Mouse (Mus musculus) gastrocnemius, postnatal 36 days (tissue): ENCODE measurements around the gene Klk1. TPM values are rescaled to one million over a fixed set of nuclear protein-coding genes. Genes with fewer than 3 reads are reported as not detected.
A peak's percentile ranks its signal among the peaks of the same experiment; 100 is the strongest.
"Not testable (repeated sequence)": the region's sequence is repeated elsewhere in the genome, so short reads cannot be mapped to it uniquely, and the experiment has no call there.

ENCODE experiments used
- DNase-seq, 2 experiments: peaks; one replicate each; pipeline ENCODE4 v3.0.0; 2022
- intact Hi-C: fragments of 180-260 bp; cut with DNase I; formaldehyde crosslinking; loops from one replicate; pipeline ENCODE4 v1.15.1; 2025
- total RNA-seq, 2 experiments: library from RNA; stranded (reverse); gene quantifications; 2 replicates each; pipeline ENCODE4 v1.2.3; 2021

The Klk1 gene
- total RNA-seq, 2 experiments from 2014 or later = 0.42 TPM; not detected in 1

DNA sequence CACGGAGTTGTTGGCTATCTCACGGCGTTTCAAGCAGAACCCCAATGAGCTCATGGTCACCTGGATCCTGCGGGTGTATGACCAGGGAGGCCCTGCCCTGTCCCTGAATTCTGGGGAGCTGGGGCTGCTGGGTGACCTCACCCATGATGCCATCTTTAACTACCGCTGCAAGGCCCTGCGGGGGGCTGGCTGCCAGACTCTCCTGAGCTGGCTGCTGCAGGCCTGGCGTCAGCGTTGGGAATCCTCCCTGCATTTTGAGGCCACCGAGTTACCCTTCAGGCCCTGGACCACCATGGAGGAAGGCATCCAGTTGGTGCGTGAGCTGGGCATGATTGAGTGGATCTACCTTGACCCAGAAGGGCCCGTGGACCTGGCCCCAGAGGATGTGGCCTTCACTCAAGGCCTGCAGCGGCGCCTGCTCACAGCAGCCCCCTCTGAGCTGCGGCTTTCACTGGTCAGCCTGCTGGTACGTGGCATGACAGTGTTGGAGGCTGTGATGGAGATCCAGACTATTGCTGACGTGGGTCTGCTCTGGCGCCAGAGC, 25.6 kb downstream of the Klk1 start:
- DNase-seq, intact Hi-C loops: not testable (repeated sequence)

GRCm38 (mm10) chr7:44253023-44253616, 28.0 kb downstream of the Klk1 start:
- DNase-seq = no peak
- intact Hi-C loops = no loop called here

GRCm38 (mm10) chr7:44254930-44255329, 29.8 kb downstream of the Klk1 start:
- no peak for DNase-seq
- intact Hi-C loops = no loop called here

- intact Hi-C loops = no loop called here
- no peak for DNase-seq
Measured at GRCm38 (mm10) chr7:44257278-44257677, 32.1 kb downstream of the Klk1 start, which contains the start of gene Acp4. Acp4 (minus strand) TSS chr7:44257378.

DNA sequence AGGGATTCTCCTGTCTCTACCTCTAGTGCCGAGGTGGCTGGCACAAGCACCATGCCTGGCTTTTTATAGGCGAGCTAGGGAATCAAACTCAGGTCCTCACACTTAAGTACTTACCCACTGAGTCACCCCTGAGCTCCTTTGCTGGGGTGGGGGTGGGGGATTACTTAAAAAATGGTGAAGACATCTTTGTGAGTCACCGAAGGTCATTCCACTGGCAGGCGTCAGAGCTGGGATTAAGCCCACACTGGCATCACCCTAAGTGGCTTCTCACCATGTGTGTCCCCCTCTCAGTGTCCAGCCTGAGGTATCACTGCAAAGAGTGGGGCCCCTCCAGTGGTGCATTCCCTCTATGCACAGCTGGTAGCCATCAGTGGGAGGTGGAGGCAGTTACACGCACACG, 35.2 kb downstream of the Klk1 start:
- intact Hi-C loops = loop anchor here (5.0 to 10.0 kb wide), 2 partner anchors 54 to 227 kb away; partner anchors contain the start of gene Shank1

GRCm38 (mm10) chr7:44261147-44261546, 36.0 kb downstream of the Klk1 start, which contains the start of gene Gm15517:
Gm15517 (plus strand) TSS chr7:44261447.
- intact Hi-C loops = loop anchor here (5.0 to 10.0 kb wide), 2 partner anchors 54 to 226 kb away; partner anchors contain the start of gene Shank1
- DNase-seq = no peak

More for the DNA sequence above, 35.2 kb downstream of the Klk1 start:
- no peak for DNase-seq

DNA sequence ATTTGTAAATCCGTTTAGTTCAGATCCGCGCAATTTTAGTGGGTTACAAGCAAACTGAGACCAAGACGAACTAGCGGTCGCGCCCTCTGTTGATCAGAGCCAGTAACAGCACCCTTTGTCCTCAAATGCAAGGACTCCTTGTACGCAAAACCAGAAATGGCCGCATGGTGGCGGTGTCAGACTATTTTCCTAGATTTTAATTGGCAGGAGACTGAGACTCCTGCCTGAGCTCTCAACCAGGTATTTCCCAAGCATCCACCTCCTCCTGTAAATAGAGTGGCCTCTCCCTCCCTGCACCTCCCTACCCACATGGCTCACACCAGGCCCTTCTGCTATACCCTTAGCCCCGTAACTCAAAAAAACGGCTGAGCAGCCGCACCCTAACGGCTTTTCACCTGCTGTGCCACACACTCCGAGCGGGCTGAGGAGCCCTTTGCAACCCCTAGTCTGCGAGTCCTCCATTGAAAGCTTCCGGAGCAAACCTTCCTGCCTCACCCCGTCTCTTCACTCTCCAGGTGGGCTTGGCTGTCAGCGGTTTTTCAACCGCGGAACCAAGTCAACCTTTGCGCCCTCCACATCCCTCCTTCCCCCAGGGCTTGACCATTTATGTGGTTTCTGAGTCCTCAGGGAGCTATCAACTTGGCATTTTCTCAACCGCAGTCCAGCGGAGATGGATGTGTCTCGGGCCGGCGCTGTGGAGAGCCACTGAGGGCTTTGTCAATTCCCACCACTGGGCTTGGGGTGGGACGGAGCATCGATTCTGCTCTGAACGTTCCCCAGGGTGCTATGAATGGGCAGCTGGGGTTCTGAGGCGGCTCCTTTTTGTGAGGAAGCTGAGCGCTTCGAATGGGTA, 37.9 kb downstream of the Klk1 start:
- intact Hi-C loops = loop anchor here (1.0 to 10.0 kb wide), 3 partner anchors 52 to 224 kb away; partner anchors contain the start of gene Shank1
- peak; percentile 86 to 93 for DNase-seq

- no peak for DNase-seq
- intact Hi-C loops = loop anchor here (10.0 kb wide), 1 partner anchor 47 kb away; the partner anchor contains the start of gene Shank1
Measured at GRCm38 (mm10) chr7:44268117-44268516, 43.0 kb downstream of the Klk1 start.

DNA sequence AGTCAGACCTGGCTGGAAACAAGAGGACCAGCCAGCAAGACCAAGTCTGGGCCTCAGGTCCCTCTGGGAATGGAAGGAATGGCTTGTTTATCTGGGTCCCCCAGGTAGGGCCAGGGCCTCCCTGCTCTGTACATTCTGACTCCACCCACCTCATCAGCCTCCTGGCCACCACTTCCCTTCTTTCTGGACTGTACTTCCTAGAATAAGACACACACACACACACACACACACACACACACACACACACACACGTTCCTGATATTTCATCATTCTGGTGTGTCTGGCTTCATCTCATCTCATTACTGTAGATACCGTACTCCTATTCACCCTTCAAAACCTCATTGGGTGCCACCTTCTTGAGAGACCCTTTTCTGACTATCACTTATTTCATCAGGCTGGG, 44.2 kb downstream of the Klk1 start:
- intact Hi-C loops = loop anchor here (10.0 kb wide), 1 partner anchor 45 kb away; the partner anchor contains the start of gene Shank1
- no peak for DNase-seq

DNA sequence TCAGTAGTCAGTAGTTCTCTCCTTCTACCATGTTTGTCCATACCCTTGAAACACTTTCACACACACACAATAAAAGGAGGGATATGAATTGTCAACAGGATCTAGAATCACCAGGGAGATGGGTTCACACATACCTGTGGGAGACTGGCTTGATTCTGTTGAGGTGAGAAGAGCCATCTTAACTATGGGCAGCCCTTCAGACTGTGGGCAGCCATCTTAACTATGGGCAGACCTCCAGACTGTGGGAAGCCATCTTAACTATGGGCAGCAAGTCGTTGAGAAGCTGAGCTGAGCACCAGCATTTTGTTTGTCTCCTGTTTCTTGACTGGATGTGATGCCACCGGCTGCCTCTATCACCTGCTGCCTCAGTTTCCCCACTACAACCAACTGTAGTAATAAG, 46.1 kb downstream of the Klk1 start:
- DNase-seq = no peak
- intact Hi-C loops = loop anchor here (5.0 kb wide), 1 partner anchor 291 kb away; no protein-coding TSS in a partner anchor

DNA sequence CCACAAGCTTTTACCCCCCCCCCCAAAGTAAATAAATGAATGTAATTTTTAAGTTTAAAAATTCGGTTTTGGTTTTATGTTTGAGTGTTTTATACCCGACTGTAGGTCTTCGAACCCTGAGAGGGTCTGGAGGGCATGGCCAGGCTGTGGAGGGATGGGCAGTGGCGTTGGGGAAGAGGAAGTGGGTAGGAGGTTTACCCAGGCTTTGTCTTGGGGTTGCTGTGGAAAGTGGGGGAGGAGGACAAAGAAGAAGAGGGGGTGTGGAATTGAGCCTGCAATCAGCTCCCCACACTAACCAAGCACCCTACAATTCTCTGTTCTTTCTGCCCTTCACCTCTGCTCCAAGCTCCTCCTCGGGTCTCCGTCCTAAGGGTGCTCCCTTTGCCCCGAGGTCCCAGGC, 47.4 kb downstream of the Klk1 start:
- intact Hi-C loops = loop anchor here (5.0 kb wide), 1 partner anchor 290 kb away; no protein-coding TSS in a partner anchor
- DNase-seq = no peak

GRCm38 (mm10) chr7:44273446-44273845, 48.3 kb downstream of the Klk1 start:
- intact Hi-C loops = loop anchor here (5.0 kb wide), 1 partner anchor 289 kb away; no protein-coding TSS in a partner anchor
- no peak for DNase-seq

GRCm38 (mm10) chr7:44274096-44274495, 48.9 kb downstream of the Klk1 start:
- DNase-seq = no peak
- intact Hi-C loops = loop anchor here (5.0 kb wide), 1 partner anchor 288 kb away; no protein-coding TSS in a partner anchor

- intact Hi-C loops = no loop called here
- no peak for DNase-seq
Measured at GRCm38 (mm10) chr7:44275546-44275945, 50.4 kb downstream of the Klk1 start.

GRCm38 (mm10) chr7:44276461-44277249, 51.5 kb downstream of the Klk1 start:
- intact Hi-C loops = no loop called here

DNA sequence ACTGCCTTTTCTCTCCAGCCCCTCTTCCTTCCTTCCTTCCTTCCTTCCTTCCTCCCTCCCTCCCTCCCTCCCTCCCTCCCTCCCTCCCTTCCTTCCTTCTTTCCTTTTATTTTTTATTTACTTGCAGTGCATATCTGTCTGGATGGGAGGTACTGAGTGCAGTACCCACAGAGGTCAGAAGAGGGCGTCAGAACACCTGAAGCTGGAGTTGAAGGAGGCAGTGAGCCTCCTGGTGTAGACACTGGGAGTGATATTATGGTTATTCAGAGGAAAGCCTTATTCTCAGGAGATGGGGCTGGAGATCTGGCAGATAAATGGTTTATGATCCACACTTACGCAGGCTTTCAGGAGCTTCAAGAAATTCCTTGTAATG, 52.1 kb downstream of the Klk1 start:
- intact Hi-C loops = no loop called here
- DNase-seq = no peak

More at GRCm38 (mm10) chr7:44276461-44277249, 51.5 kb downstream of the Klk1 start:
- no peak for DNase-seq
